Mouse (Mus musculus) lung, embryonic 16.5 days (tissue): Measurements from ENCODE around the gene Homer3. TPM values are rescaled to one million over a fixed set of nuclear protein-coding genes. Genes with fewer than 3 reads are reported as not detected.

Experiments
- ATAC-seq: fragments of 200-750 bp; cut with Nextera tagmentation; 2 replicates; pipeline ENCODE4 v1.8.0; 2017; ENCODE audit warnings: low read depth, mild to moderate bottlenecking, moderate library complexity
- H3K27ac ChIP-seq: fragments of 300-500 bp; sonication (generic); 2 replicates; pipeline ENCODE4 v1.5.1; 2014; ENCODE audit warnings: mild to moderate bottlenecking, control low read depth, low read length
- H3K27me3 ChIP-seq: fragments of 300-500 bp; sonication (generic); 2 replicates; pipeline ENCODE4 v1.6.1; 2014; ENCODE audit warnings: low read depth, low read length, mixed read lengths; ENCODE audit not compliant: control insufficient read depth, insufficient read depth
- H3K36me3 ChIP-seq: fragments of 300-500 bp; sonication (generic); 2 replicates; pipeline ENCODE4 v1.6.1; 2014; ENCODE audit warnings: low read length; ENCODE audit not compliant: control insufficient read depth, insufficient read depth
- H3K4me1 ChIP-seq: fragments of 300-500 bp; sonication (generic); replicated peaks from 2 replicates; pipeline ENCODE4 v1.6.1; 2014; ENCODE audit warnings: low read length, mixed read lengths; ENCODE audit not compliant: control insufficient read depth, insufficient read depth
- H3K4me2 ChIP-seq: fragments of 300-500 bp; sonication (generic); 2 replicates; pipeline ENCODE4 v1.6.1; 2014; ENCODE audit warnings: low read depth, low read length, control low read depth
- H3K4me3 ChIP-seq: fragments of 300-500 bp; sonication (generic); 2 replicates; pipeline ENCODE4 v1.5.1; 2014; ENCODE audit warnings: mild to moderate bottlenecking, low read length, control low read depth
- H3K9ac ChIP-seq: fragments of 300-500 bp; sonication (generic); 2 replicates; pipeline ENCODE4 v1.6.1; 2014; ENCODE audit warnings: low read length, control low read depth
- H3K9me3 ChIP-seq: fragments of 300-500 bp; sonication (generic); 2 replicates; pipeline ENCODE4 v1.6.1; 2016; ENCODE audit warnings: low read length; ENCODE audit not compliant: control insufficient read depth
- WGBS: fragments of 180-500 bp; shearing (Covaris S2); extraction: QIAGEN DNeasy Blood & Tissue Kit; methylation state at CpG from one replicate; pipeline ENCODE4 v1.1.7; 2014; 5-methylcytosine and 5-hydroxymethylcytosine counted together
- polyA plus RNA-seq: library from polyadenylated mRNA; unstranded; fragments of >200 nt; fragmentation: Nextera tagmentation; extraction: Ambion mirVana; gene quantifications from 2 replicates; pipeline ENCODE4 v1.2.1, GENCODE M21; 2015

Homer3 gene
- polyA plus RNA-seq, 1 experiment from 2014 or later, result 60.0 TPM

- 52% methylated on average over 15 of the region's 15 CpGs for WGBS
- Histone ChIP-seq H3K4me2 (no peak overlapping the region), H3K27ac (no peak overlapping the region), H3K9me3 (no peaks in the 10 kb centered on the region), H3K4me3 (no peak overlapping the region), H3K9ac (peak overlapping the region; percentile 30; the same call in 1 of the 2 replicates), H3K4me1 (peaks cover 7% of the 10 kb centered on the region; the same call in 1 of the 2 replicates), H3K27me3 (no peaks in the 10 kb centered on the region), H3K36me3 (no peaks in the 10 kb centered on the region)
- no peak for ATAC-seq
These were observed 4.5 kb upstream of the Homer3 start for GRCm38 (mm10) chr8:70278175-70278574.

DNA sequence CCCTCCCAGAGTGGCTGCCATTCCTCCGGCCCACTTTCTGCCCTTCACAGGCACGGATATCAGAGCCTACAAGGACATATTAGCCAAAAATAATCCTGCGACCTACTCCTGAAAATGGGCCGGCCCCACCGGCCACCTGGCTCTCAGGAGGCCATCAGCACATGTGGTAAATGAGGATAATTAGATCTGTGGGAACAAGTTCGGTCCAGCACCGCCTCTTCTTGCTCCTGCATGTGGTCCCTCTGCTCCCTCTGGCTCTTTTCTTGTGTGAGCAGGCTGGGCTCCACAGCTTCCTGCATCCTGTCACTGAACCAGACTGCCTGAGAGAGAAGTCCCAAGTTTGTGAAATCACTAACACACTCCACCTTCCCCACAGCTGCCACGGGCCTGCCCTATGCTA, 3.4 kb upstream of the Homer3 start:
- Histone ChIP-seq H3K9ac (no peak overlapping the region), H3K4me2 (no peak overlapping the region)
- no peak for ATAC-seq

DNA sequence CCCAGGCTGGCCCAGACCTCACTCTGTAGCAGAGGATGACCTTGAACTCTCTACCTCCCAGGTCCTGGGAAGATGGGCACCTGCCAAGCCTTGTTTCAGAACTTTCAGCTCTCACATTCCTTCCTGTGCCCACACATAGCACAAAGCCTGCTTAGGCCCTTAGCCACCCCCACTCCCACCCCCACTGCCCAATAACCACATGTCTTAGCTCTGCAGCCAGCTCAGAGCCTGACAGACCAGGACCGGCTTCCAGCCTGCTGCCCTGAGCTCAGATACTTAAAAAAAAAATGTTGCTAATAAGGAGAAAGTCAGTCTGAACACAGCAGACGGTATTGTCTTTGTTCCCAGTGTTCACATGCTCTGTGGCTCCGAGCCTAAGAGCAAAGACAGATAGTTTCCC, 1.6 kb upstream of the Homer3 start:
- Histone ChIP-seq H3K4me1 (peaks cover 11% of the 10 kb centered on the region; the same call in 1 of the 2 replicates), H3K9me3 (no peaks in the 10 kb centered on the region), H3K27me3 (no peaks in the 10 kb centered on the region), H3K4me2 (no peak overlapping the region), H3K36me3 (peaks cover 6% of the 10 kb centered on the region), H3K9ac (no peak overlapping the region), H3K27ac (peak overlapping the region; percentile 2; the same call in 1 of the 2 replicates), H3K4me3 (no peak overlapping the region)
- WGBS, result 21% methylated on average over 3 of the region's 3 CpGs
- no peak for ATAC-seq

More for the DNA sequence above, 3.4 kb upstream of the Homer3 start:
- no peak overlapping the region for H3K4me3 ChIP-seq
- H3K4me1 ChIP-seq, result peaks cover 7% of the 10 kb centered on the region; the same call in 1 of the 2 replicates
- H3K9me3 ChIP-seq, result no peaks in the 10 kb centered on the region
- H3K36me3 ChIP-seq, result no peaks in the 10 kb centered on the region
- no peaks in the 10 kb centered on the region for H3K27me3 ChIP-seq
- 67% methylated on average over 8 of the region's 8 CpGs for WGBS
- 0 out of 2 replicates have a peak overlapping the region, but pooled peaks have one; percentile 12 for H3K27ac ChIP-seq

DNA sequence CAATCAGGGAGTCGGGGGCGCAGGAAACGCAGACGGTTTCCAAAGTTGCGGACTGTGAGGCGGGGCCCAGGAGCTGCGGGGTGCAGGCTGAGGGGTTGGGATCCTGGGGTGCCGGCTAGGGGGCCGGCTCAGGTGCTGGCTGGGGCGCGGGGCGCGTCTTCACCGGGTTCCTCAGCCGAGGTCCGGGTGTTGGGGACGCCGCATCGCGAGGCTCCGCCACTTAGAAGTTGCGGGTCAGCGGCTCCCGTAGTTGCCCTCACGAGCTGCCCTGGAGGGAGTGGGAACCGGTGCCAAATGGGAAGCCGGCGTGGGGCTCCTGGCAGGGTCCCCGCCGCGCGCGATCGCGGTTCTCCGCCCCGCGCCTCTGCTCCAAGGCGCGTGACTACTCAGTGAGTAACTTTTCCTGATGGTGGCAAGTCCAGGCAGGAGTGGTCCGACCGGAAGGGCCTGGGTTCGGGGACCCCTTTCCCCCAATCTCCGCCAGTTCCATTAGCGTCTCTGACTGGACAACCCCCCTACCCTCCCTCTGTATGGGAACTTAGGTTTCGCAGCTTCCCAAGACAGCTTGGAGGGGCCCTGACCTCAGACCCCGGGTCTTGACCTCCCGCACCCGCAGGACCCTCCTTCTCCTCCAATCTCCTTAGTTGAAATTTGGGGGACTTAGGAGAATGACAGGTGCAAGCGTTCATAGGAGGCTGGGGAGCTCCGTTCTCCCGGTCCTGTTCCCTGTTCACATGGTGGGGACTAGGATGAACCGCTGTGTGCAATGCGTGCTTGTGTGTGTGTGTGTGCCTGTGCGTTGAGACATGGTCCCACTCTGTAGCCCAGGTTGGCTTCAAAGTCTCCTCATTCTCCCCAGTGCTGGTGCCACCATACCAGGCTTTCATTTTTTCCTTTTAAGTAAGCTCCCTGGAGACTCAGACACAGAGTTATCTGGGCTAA, 780 bp downstream of the Homer3 start:
- Histone ChIP-seq H3K9me3 (peaks cover 3% of the 10 kb centered on the region; the same call in 1 of the 2 replicates), H3K4me2 (peak overlapping the region; percentile 83), H3K4me3 (peak overlapping the region; percentile 89), H3K27ac (peak overlapping the region; percentile 82), H3K27me3 (no peaks in the 10 kb centered on the region), H3K36me3 (peaks cover 24% of the 10 kb centered on the region), H3K9ac (peak overlapping the region; percentile 97), H3K4me1 (peaks cover 11% of the 10 kb centered on the region; the same call in 1 of the 2 replicates)
- WGBS, result under 1% methylated on average over 41 of the region's 55 CpGs
- ATAC-seq, result peak; percentile 56

DNA sequence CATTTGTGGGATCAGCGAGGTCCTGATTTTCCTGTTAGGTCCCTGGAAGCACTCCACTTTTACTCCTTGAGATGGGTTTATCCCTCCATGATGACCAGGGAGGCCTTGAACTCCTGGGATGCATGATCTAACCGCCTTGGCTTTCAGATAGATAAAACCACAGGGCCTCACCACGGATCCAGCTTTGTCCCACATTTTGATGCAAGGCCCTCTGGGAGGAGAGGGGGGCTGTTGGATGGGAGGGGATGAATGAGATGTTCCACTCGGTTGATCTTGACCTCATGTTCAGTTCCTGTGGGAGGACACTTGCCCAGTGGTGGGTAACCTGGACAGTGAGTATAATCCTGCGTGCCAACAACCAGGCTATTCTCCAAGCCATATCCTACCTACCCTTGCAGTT, 1.8 kb downstream of the Homer3 start:
- H3K9ac ChIP-seq, result no peak overlapping the region

DNA sequence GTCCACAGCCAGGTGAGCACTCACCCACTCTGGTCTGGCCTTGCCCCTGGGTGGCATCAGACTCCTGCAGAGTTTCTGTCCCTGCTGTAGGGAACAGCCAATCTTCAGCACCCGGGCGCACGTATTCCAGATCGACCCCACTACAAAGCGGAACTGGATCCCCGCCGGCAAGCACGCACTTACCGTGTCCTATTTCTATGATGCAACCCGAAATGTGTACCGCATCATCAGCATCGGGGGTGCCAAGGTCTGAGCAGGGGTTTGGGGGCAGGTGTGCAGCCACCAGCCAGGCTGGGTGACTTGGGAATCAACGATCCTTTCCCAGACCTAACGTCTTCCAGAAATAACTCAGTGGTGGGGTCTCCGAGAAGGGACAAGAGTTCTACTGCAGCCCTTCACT, 2.7 kb downstream of the Homer3 start:
- WGBS, result 92% methylated on average over 15 of the region's 15 CpGs
- H3K9me3 ChIP-seq, result peaks cover 3% of the 10 kb centered on the region; the same call in 1 of the 2 replicates

More for the DNA sequence above, 1.8 kb downstream of the Homer3 start:
- no peak overlapping the region for H3K27ac ChIP-seq
- H3K27me3 ChIP-seq, result no peaks in the 10 kb centered on the region
- ATAC-seq, result no peak
- H3K4me3 ChIP-seq, result no peak overlapping the region
- peaks cover 28% of the 10 kb centered on the region for H3K36me3 ChIP-seq
- WGBS, result 74% methylated on average over 5 of the region's 5 CpGs
- H3K9me3 ChIP-seq, result peaks cover 3% of the 10 kb centered on the region; the same call in 1 of the 2 replicates
- peaks cover 11% of the 10 kb centered on the region; the same call in 1 of the 2 replicates for H3K4me1 ChIP-seq
- peak overlapping the region; percentile 29 for H3K4me2 ChIP-seq

DNA sequence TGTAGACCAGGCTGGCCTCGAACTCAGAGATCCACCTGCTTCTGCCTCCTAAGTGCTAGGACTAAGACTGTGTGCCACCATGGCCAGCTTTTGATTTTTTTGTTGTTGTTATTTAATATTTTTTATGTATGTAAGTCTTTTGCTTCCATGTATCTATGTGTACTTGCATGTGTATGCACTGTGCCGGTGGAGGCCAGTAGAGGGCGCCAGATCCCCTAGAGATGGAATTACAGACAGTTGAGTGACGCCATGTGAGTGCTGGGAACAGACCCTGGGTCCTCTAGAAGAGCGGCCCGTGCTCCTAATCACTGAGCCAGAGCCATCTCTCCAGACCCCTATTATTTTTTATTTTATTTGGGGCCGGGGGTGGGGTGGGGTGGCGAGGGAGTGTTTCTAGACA, 4.1 kb downstream of the Homer3 start:
- no peak for ATAC-seq
- H3K4me2 ChIP-seq, result no peak overlapping the region
- H3K36me3 ChIP-seq, result peaks cover 35% of the 10 kb centered on the region
- 91% methylated on average over 8 of the region's 8 CpGs for WGBS
- H3K9me3 ChIP-seq, result peaks cover 3% of the 10 kb centered on the region; the same call in 1 of the 2 replicates
- peaks cover 8% of the 10 kb centered on the region; the same call in 1 of the 2 replicates for H3K4me1 ChIP-seq
- H3K27me3 ChIP-seq, result no peaks in the 10 kb centered on the region
- no peak overlapping the region for H3K27ac ChIP-seq
- no peak overlapping the region for H3K9ac ChIP-seq
- no peak overlapping the region for H3K4me3 ChIP-seq

More for the DNA sequence above, 2.7 kb downstream of the Homer3 start:
- Histone ChIP-seq H3K9ac (no peak overlapping the region), H3K4me3 (no peak overlapping the region), H3K4me1 (peaks cover 11% of the 10 kb centered on the region; the same call in 1 of the 2 replicates), H3K27ac (no peak overlapping the region), H3K36me3 (peaks cover 29% of the 10 kb centered on the region), H3K4me2 (no peak overlapping the region), H3K27me3 (no peaks in the 10 kb centered on the region)
- no peak for ATAC-seq

DNA sequence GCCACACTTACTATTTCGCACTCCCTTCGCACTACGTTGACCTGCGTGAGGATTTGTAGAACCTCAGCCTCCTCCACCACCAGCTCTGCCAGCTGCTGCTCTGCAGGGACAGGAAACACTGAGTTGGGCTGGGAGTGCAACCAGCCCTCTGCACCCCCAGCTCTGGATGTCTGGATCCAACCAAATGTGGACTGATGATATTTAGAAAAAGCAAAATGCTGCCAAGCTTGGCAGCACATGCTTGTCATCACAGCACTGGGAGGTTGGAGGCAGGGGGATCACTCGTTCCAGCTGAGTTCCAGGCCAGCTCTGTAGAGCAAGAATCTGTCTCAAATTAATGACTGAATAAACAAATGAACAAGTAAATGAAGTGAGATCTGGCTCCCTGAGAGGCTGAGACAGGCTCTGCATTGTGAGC, 11.4 kb downstream of the Homer3 start:
- WGBS, result 21% methylated on average over 5 of the region's 5 CpGs
- H3K36me3 ChIP-seq, result peaks cover 31% of the 10 kb centered on the region

GRCm38 (mm10) chr8:70300881-70301280, 18.3 kb downstream of the Homer3 start:
- Histone ChIP-seq H3K36me3 (peaks cover 17% of the 10 kb centered on the region), H3K4me1 (peaks cover 15% of the 10 kb centered on the region), H3K27me3 (no peaks in the 10 kb centered on the region), H3K4me3 (no peak overlapping the region), H3K27ac (no peak overlapping the region), H3K9me3 (no peaks in the 10 kb centered on the region), H3K9ac (no peak overlapping the region), H3K4me2 (no peak overlapping the region)
- ATAC-seq, result no peak
- 69% methylated on average over 3 of the region's 3 CpGs for WGBS

More for the DNA sequence above, 11.4 kb downstream of the Homer3 start:
- Histone ChIP-seq H3K27ac (peak overlapping the region; percentile 86), H3K4me3 (no peak overlapping the region), H3K4me1 (peaks cover 23% of the 10 kb centered on the region), H3K9me3 (no peaks in the 10 kb centered on the region), H3K27me3 (no peaks in the 10 kb centered on the region), H3K9ac (no peak overlapping the region), H3K4me2 (no peak overlapping the region)
- ATAC-seq, result peak; percentile 92
